Mouse (Mus musculus): ENCODE measurements around the gene Ergic2. TPM values are rescaled to one million over a fixed set of nuclear protein-coding genes. Genes with fewer than 3 reads are reported as not detected.

The Ergic2 gene
- total and polyA plus RNA-seq, 3 experiments = 89.0 to 227 (median 91.5) TPM

GRCm38 (mm10) chr6:148248625-148249024, 36.5 kb upstream of the Ergic2 start:
- dilution Hi-C loops (cut with MboI; ENCODE audit: extremely low pct_ligation_motif_present, extremely low pct_unique_long_range_greater_than_20kb, low sequenced_read_pairs) (no loop called here), in situ Hi-C loops (cut with MboI; ENCODE audit: low pct_ligation_motif_present, low pct_unique_long_range_greater_than_20kb, low sequenced_read_pairs) (no loop called here)
- peak; percentile 53 for DNase-seq (ENCODE audit: extremely low read depth)
- Histone ChIP-seq H3K27me3 (replicated peaks) (no peaks in the 10 kb centered on the region), H3K4me3 (replicated peaks in 1 of 3; ENCODE audit: low read depth in 2 of 3, low read length in 2 of 3, poor library complexity in 1 of 3) (no peak overlapping the region), H3K4me1 (ENCODE audit: control insufficient read depth in 1 of 2, insufficient read depth in 2 of 2) (peaks cover 0 to 14% of the 10 kb centered on the region in 2 experiments; a peak in 2 of 4 replicates), H3K79me2 (replicated peaks; ENCODE audit: control insufficient read depth, extremely low read depth, insufficient read depth, poor library complexity, severe bottlenecking) (no peaks in the 10 kb centered on the region), H3K4me2 (ENCODE audit: insufficient read depth, low read depth, poor library complexity, severe bottlenecking) (no peak overlapping the region), H3K9me3 (replicated peaks; ENCODE audit: low read length) (no peaks in the 10 kb centered on the region), H3K36me3 (replicated peaks in 1 of 2; ENCODE audit: control insufficient read depth in 1 of 2, insufficient read depth in 1 of 2, low read length in 1 of 2) (no peaks in the 10 kb centered on the region), H3K27ac (ENCODE audit: insufficient read depth, low read depth) (no peak overlapping the region), H3K9ac (ENCODE audit: insufficient read depth, low read depth) (no peak overlapping the region)
- TF ChIP-seq JUND (conservative IDR thresholded peaks at IDR 0.05; ENCODE audit: low read depth, low read length) (no peak), SMC3 (IDR thresholded peaks at IDR 0.05; ENCODE audit: low read depth, low read length) (peak; percentile 52), RAD21 (IDR thresholded peaks at IDR 0.05; ENCODE audit: low read depth, low read length) (peak; percentile 63), CHD1 (IDR thresholded peaks at IDR 0.05; ENCODE audit: low read depth, low read length) (no peak), CTCF (conservative IDR thresholded peaks at IDR 0.05 in 1 of 2, IDR thresholded peaks at IDR 0.05 in 1 of 2; ENCODE audit: low read depth in 2 of 2, low read length in 2 of 2) (peak; percentile 6 to 66; a peak in 2 of 4 replicates)

GRCm38 (mm10) chr6:148246544-148246943, 34.4 kb upstream of the Ergic2 start:
- no peak overlapping the region for H3K4me3 ChIP-seq (replicated peaks in 1 of 3; ENCODE audit: low read depth in 2 of 3, low read length in 2 of 3, poor library complexity in 1 of 3)
- TF ChIP-seq ETS1 (conservative IDR thresholded peaks at IDR 0.05; ENCODE audit: low read depth, low read length) = no peak
- 0 out of 2 replicates have a peak, but pooled peaks have one; percentile 29 for TF ChIP-seq EP300 (IDR thresholded peaks at IDR 0.05; ENCODE audit: low read length)
- TF ChIP-seq IRF4 (IDR thresholded peaks at IDR 0.05; ENCODE audit: low read depth, low read length) = 0 out of 2 replicates have a peak, but pooled peaks have one; percentile 26
- peak in 1 of 2 experiments; percentile 33; a peak in 1 of 4 replicates for TF ChIP-seq CTCF (conservative IDR thresholded peaks at IDR 0.05 in 1 of 2, IDR thresholded peaks at IDR 0.05 in 1 of 2; ENCODE audit: low read depth in 2 of 2, low read length in 2 of 2)
- 0 out of 2 replicates have a peak, but pooled peaks have one; percentile 12 for TF ChIP-seq SMC3 (IDR thresholded peaks at IDR 0.05; ENCODE audit: low read depth, low read length)
- TF ChIP-seq RAD21 (IDR thresholded peaks at IDR 0.05; ENCODE audit: low read depth, low read length) = peak; percentile 8
- no peak for TF ChIP-seq UBTF (IDR thresholded peaks at IDR 0.05; ENCODE audit: low read depth, low read length)
- no peak for TF ChIP-seq BHLHE40 (IDR thresholded peaks at IDR 0.05; ENCODE audit: low read depth, low read length)

GRCm38 (mm10) chr6:148244836-148245235, 32.7 kb upstream of the Ergic2 start:
- no peak overlapping the region for H3K9ac ChIP-seq (ENCODE audit: insufficient read depth, low read depth)
- H3K4me3 ChIP-seq (replicated peaks in 1 of 3; ENCODE audit: low read depth in 2 of 3, low read length in 2 of 3, poor library complexity in 1 of 3) = no peak overlapping the region
- no peaks in the 10 kb centered on the region for H3K27me3 ChIP-seq (replicated peaks)
- no peaks in the 10 kb centered on the region for H3K36me3 ChIP-seq (replicated peaks in 1 of 2; ENCODE audit: control insufficient read depth in 1 of 2, insufficient read depth in 1 of 2, low read length in 1 of 2)
- H3K4me1 ChIP-seq (ENCODE audit: control insufficient read depth in 1 of 2, insufficient read depth in 2 of 2) = peaks cover 0 to 14% of the 10 kb centered on the region in 2 experiments; a peak in 2 of 4 replicates
- no peak overlapping the region for H3K27ac ChIP-seq (ENCODE audit: insufficient read depth, low read depth)
- H3K4me2 ChIP-seq (ENCODE audit: insufficient read depth, low read depth, poor library complexity, severe bottlenecking) = no peak overlapping the region
- no peaks in the 10 kb centered on the region for H3K9me3 ChIP-seq (replicated peaks; ENCODE audit: low read length)
- no peak for TF ChIP-seq JUND (conservative IDR thresholded peaks at IDR 0.05; ENCODE audit: low read depth, low read length)
- no peak for TF ChIP-seq SIN3A (IDR thresholded peaks at IDR 0.05; ENCODE audit: low read length)
- TF ChIP-seq TCF12 (IDR thresholded peaks at IDR 0.05; ENCODE audit: low read depth, low read length) = no peak
- TF ChIP-seq USF1 (IDR thresholded peaks at IDR 0.05; ENCODE audit: low read depth, low read length) = no peak
- H3K79me2 ChIP-seq (replicated peaks; ENCODE audit: control insufficient read depth, extremely low read depth, insufficient read depth, poor library complexity, severe bottlenecking) = no peaks in the 10 kb centered on the region
- dilution Hi-C loops (cut with MboI; ENCODE audit: extremely low pct_ligation_motif_present, extremely low pct_unique_long_range_greater_than_20kb, low sequenced_read_pairs) (no loop called here), in situ Hi-C loops (cut with MboI; ENCODE audit: low pct_ligation_motif_present, low pct_unique_long_range_greater_than_20kb, low sequenced_read_pairs) (no loop called here)
- no peak for DNase-seq (ENCODE audit: extremely low read depth)

More at GRCm38 (mm10) chr6:148246544-148246943, 34.4 kb upstream of the Ergic2 start:
- dilution Hi-C loops (cut with MboI; ENCODE audit: extremely low pct_ligation_motif_present, extremely low pct_unique_long_range_greater_than_20kb, low sequenced_read_pairs) (no loop called here), in situ Hi-C loops (cut with MboI; ENCODE audit: low pct_ligation_motif_present, low pct_unique_long_range_greater_than_20kb, low sequenced_read_pairs) (no loop called here)
- no peak overlapping the region for H3K27ac ChIP-seq (ENCODE audit: insufficient read depth, low read depth)
- H3K79me2 ChIP-seq (replicated peaks; ENCODE audit: control insufficient read depth, extremely low read depth, insufficient read depth, poor library complexity, severe bottlenecking) = no peaks in the 10 kb centered on the region
- H3K27me3 ChIP-seq (replicated peaks) = no peaks in the 10 kb centered on the region
- no peaks in the 10 kb centered on the region for H3K36me3 ChIP-seq (replicated peaks in 1 of 2; ENCODE audit: control insufficient read depth in 1 of 2, insufficient read depth in 1 of 2, low read length in 1 of 2)
- H3K4me1 ChIP-seq (ENCODE audit: control insufficient read depth in 1 of 2, insufficient read depth in 2 of 2) = peaks cover 0 to 14% of the 10 kb centered on the region in 2 experiments; a peak in 2 of 4 replicates
- H3K9me3 ChIP-seq (replicated peaks; ENCODE audit: low read length) = no peaks in the 10 kb centered on the region
- no peak for DNase-seq (ENCODE audit: extremely low read depth)
- H3K9ac ChIP-seq (ENCODE audit: insufficient read depth, low read depth) = no peak overlapping the region
- H3K4me2 ChIP-seq (ENCODE audit: insufficient read depth, low read depth, poor library complexity, severe bottlenecking) = no peak overlapping the region
